Mouse (Mus musculus) MEL (cell line): ENCODE results near the gene Pla2r1. TPM values are rescaled to one million over a fixed set of nuclear protein-coding genes. Genes with fewer than 3 reads are reported as not detected.

Source experiments
- DNase-seq: peaks from one replicate; pipeline ENCODE4 v3.0.0; 2011; ENCODE audit warnings: low read depth, low spot score
- H3K27ac ChIP-seq: 2 replicates; pipeline ENCODE4 v1.5.1; 2012; ENCODE audit warnings: low read depth, mild to moderate bottlenecking, control low read depth, low read length, moderate library complexity; ENCODE audit not compliant: control insufficient read depth
- H3K27me3 ChIP-seq, 2 experiments: fragments of 150-350 bp in 1 of 2; sonication (generic) in 1 of 2; 2 replicates each; pipeline ENCODE4 v1.6.1; 2012; ENCODE audit warnings: low read length in 2 of 2, mild to moderate bottlenecking in 2 of 2, improper control_type of control experiment in 1 of 2, moderate library complexity in 1 of 2; ENCODE audit not compliant: insufficient read depth in 2 of 2, control insufficient read depth in 1 of 2
- H3K36me3 ChIP-seq, 2 experiments: 2 replicates each; pipeline ENCODE4 v1.6.1; 2012 to 2014; ENCODE audit warnings: low read length in 2 of 2, improper control_type of control experiment in 1 of 2, inconsistent platforms in 1 of 2, mild to moderate bottlenecking in 1 of 2; ENCODE audit not compliant: insufficient read depth in 2 of 2, control insufficient read depth in 1 of 2
- H3K4me1 ChIP-seq, 2 experiments: fragments of 150-350 bp in 1 of 2; sonication (generic) in 1 of 2; 2 replicates each; pipeline ENCODE4 v1.6.1; 2012; ENCODE audit warnings: low read length in 2 of 2, improper control_type of control experiment in 1 of 2, mild to moderate bottlenecking in 1 of 2; ENCODE audit not compliant: insufficient read depth in 2 of 2, control insufficient read depth in 1 of 2
- H3K4me3 ChIP-seq, 2 experiments: fragments of 150-350 bp in 1 of 2; sonication (generic) in 1 of 2; 2 replicates each; pipeline ENCODE4 v1.5.1; 2012; ENCODE audit warnings: low read depth in 2 of 2, low read length in 2 of 2, mild to moderate bottlenecking in 2 of 2, moderate library complexity in 2 of 2, control low read depth in 1 of 2, improper control_type of control experiment in 1 of 2; ENCODE audit not compliant: control insufficient read depth in 1 of 2, insufficient read depth in 1 of 2
- H3K79me2 ChIP-seq: 2 replicates; pipeline ENCODE4 v1.6.1; 2012; ENCODE audit warnings: mild to moderate bottlenecking, low read length, moderate library complexity; ENCODE audit not compliant: control insufficient read depth, poor library complexity, insufficient read depth
- H3K9ac ChIP-seq: 2 replicates; pipeline ENCODE4 v1.6.1; 2012; ENCODE audit warnings: low read depth, mild to moderate bottlenecking, control low read depth, low read length, moderate library complexity; ENCODE audit not compliant: control insufficient read depth, poor library complexity, severe bottlenecking
- H3K9me3 ChIP-seq: fragments of 150-350 bp; sonication (generic); replicated peaks from 2 replicates; pipeline ENCODE4 v1.6.1; 2012; ENCODE audit warnings: mild to moderate bottlenecking, low read length, improper control_type of control experiment, moderate library complexity; ENCODE audit not compliant: insufficient read depth
- BHLHE40 ChIP-seq: IDR thresholded peaks from 2 replicates; pipeline ENCODE4 v1.6.1; 2012; ENCODE audit warnings: low read depth, mild to moderate bottlenecking, inconsistent platforms, low read length, improper control_type of control experiment, borderline replicate concordance
- CHD2 ChIP-seq: IDR thresholded peaks from 2 replicates; pipeline ENCODE4 v1.6.1; 2011; ENCODE audit warnings: low read length, improper control_type of control experiment
- CTCF ChIP-seq, 3 experiments: IDR thresholded peaks in 2 of 3; conservative IDR thresholded peaks in 1 of 3; 2 replicates each; pipeline ENCODE4 v1.5.1; 2011 to 2012; ENCODE audit warnings: low read length in 3 of 3, low read depth in 2 of 3, mild to moderate bottlenecking in 2 of 3, improper control_type of control experiment in 1 of 3, inconsistent platforms in 1 of 3, mixed read lengths in 1 of 3, moderate library complexity in 1 of 3; ENCODE audit not compliant: control insufficient read depth in 1 of 3, insufficient read depth in 1 of 3, poor library complexity in 1 of 3, severe bottlenecking in 1 of 3
- ELF1 ChIP-seq: IDR thresholded peaks from 2 replicates; pipeline ENCODE4 v1.6.1; 2014; ENCODE audit warnings: low read depth, mild to moderate bottlenecking, inconsistent platforms, low read length, improper control_type of control experiment, moderate library complexity
- EP300 ChIP-seq, 2 experiments: IDR thresholded peaks; 2 replicates each; pipeline ENCODE4 v1.6.1; 2011; ENCODE audit warnings: improper control_type of control experiment in 2 of 2, low read length in 2 of 2, low read depth in 1 of 2, mild to moderate bottlenecking in 1 of 2
- GABPA ChIP-seq: IDR thresholded peaks from 2 replicates; pipeline ENCODE4 v1.6.1; 2012; ENCODE audit warnings: low read depth, mild to moderate bottlenecking, inconsistent platforms, low read length, improper control_type of control experiment, moderate library complexity
- GATA1 ChIP-seq: IDR thresholded peaks from 2 replicates; pipeline ENCODE4 v1.6.1; 2011; ENCODE audit warnings: low read depth, low read length, improper control_type of control experiment
- HCFC1 ChIP-seq: IDR thresholded peaks from 2 replicates; pipeline ENCODE4 v1.6.1; 2012; ENCODE audit warnings: low read depth, mild to moderate bottlenecking, inconsistent platforms, low read length, improper control_type of control experiment, moderate library complexity
- KAT2A ChIP-seq: conservative IDR thresholded peaks from 2 replicates; pipeline ENCODE4 v1.6.1; 2012; ENCODE audit warnings: low read depth, low read length, improper control_type of control experiment, inconsistent platforms
- MXI1 ChIP-seq: IDR thresholded peaks from 2 replicates; pipeline ENCODE4 v1.6.1; 2011; ENCODE audit warnings: mild to moderate bottlenecking, low read depth, low read length, improper control_type of control experiment
- NELFE ChIP-seq: IDR thresholded peaks from 2 replicates; pipeline ENCODE4 v1.6.1; 2011; ENCODE audit warnings: low read depth, low read length, improper control_type of control experiment
- NRF1 ChIP-seq: IDR thresholded peaks from 2 replicates; pipeline ENCODE4 v1.6.1; 2014; ENCODE audit warnings: low read depth, mild to moderate bottlenecking, inconsistent platforms, low read length, improper control_type of control experiment, moderate library complexity; ENCODE audit not compliant: poor library complexity, insufficient read depth, severe bottlenecking
- POLR2AphosphoS5 ChIP-seq: IDR thresholded peaks from 2 replicates; pipeline ENCODE4 v1.6.1; 2012; ENCODE audit warnings: low read depth, borderline replicate concordance, mild to moderate bottlenecking, inconsistent platforms, low read length, moderate library complexity, mixed read lengths
- SMC3 ChIP-seq: IDR thresholded peaks from 2 replicates; pipeline ENCODE4 v1.6.1; 2011; ENCODE audit warnings: low read depth, low read length, improper control_type of control experiment
- UBTF ChIP-seq: IDR thresholded peaks from 2 replicates; pipeline ENCODE4 v1.6.1; 2012; ENCODE audit warnings: low read depth, mild to moderate bottlenecking, inconsistent platforms, low read length, improper control_type of control experiment, moderate library complexity, borderline replicate concordance; ENCODE audit not compliant: insufficient read depth
- USF1 ChIP-seq: IDR thresholded peaks from 2 replicates; pipeline ENCODE4 v1.6.1; 2014; ENCODE audit warnings: low read depth, mild to moderate bottlenecking, inconsistent platforms, low read length, improper control_type of control experiment, moderate library complexity
- USF2 ChIP-seq, 2 experiments: IDR thresholded peaks; 2 replicates each; pipeline ENCODE4 v1.6.1; 2011 to 2012; ENCODE audit warnings: improper control_type of control experiment in 2 of 2, low read length in 2 of 2, borderline replicate concordance in 1 of 2, inconsistent platforms in 1 of 2, low read depth in 1 of 2, mild to moderate bottlenecking in 1 of 2; ENCODE audit not compliant: insufficient read depth in 1 of 2
- ZMIZ1 ChIP-seq: IDR thresholded peaks from 2 replicates; pipeline ENCODE4 v1.6.1; 2012; ENCODE audit warnings: low read depth, mild to moderate bottlenecking, inconsistent platforms, low read length, improper control_type of control experiment, moderate library complexity
- polyA plus RNA-seq, 2 experiments: library from polyadenylated mRNA; stranded (reverse) in 1 of 2; unstranded in 1 of 2; fragments of >175 nt in 1 of 2; fragments of >200 nt in 1 of 2; gene quantifications; 2 replicates each; pipeline versions ENCODE4 v1.2.1 to v1.2.4; 2012; ENCODE audit warnings: low replicate concordance in 2 of 2, low read depth in 1 of 2; ENCODE audit not compliant: insufficient read length in 2 of 2, insufficient read depth in 1 of 2, missing spikeins in 1 of 2
- total RNA-seq: library from RNA; depleted of rRNA; stranded (reverse); fragments of 300-350 nt; gene quantifications from 2 replicates; pipeline ENCODE4 v1.2.3, GENCODE M21; 2012

Pla2r1 gene
- total and polyA plus RNA-seq, 3 experiments = not detected

DNA sequence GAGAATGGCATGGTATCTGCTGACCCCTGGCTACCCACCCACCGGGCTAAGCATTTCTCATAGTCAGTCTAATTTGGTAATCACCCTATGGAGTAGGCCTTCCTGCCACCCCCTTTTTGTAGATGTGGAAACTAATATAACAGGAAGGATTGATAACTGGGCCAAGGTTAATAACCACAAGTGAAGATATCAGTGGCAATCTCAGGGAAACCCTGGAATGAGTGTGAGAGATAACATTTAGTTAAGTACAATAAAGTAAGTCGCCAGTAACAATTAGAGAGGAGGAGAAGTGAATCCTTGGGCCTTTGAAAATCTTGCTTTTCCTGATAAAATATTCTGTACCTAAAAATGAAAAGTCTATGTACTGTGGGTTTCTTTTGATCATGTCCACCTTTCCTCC lies 166.3 kb downstream of the Pla2r1 start (continued):
- peak; percentile 56; the same call in 1 of the 2 replicates for TF ChIP-seq GATA1
- no peak for TF ChIP-seq USF2 (IDR thresholded peaks at IDR 0.05; ENCODE audit: borderline replicate concordance in 1 of 2, insufficient read depth in 1 of 2, low read depth in 1 of 2, low read length in 2 of 2)
- TF ChIP-seq NELFE = no peak
- no peak for TF ChIP-seq MXI1
- no peak for TF ChIP-seq UBTF
- no peak for TF ChIP-seq CHD2
- no peak for TF ChIP-seq ELF1
- no peak for TF ChIP-seq ZMIZ1
- no peak for TF ChIP-seq BHLHE40
- no peak for TF ChIP-seq HCFC1
- TF ChIP-seq POLR2AphosphoS5 = no peak
- no peak for TF ChIP-seq KAT2A
- no peak for TF ChIP-seq CTCF (IDR thresholded peaks at IDR 0.05 in 2 of 3, conservative IDR thresholded peaks at IDR 0.05 in 1 of 3; ENCODE audit: control insufficient read depth in 1 of 3, insufficient read depth in 1 of 3, low read depth in 2 of 3, low read length in 3 of 3, poor library complexity in 1 of 3, severe bottlenecking in 1 of 3)
- no peak for TF ChIP-seq SMC3
- TF ChIP-seq NRF1 = no peak
- no peak for TF ChIP-seq GABPA
- TF ChIP-seq EP300 (IDR thresholded peaks at IDR 0.05; ENCODE audit: low read depth in 1 of 2, low read length in 2 of 2) = peak; percentile 27 to 43; a peak in 3 of 4 replicates

DNA sequence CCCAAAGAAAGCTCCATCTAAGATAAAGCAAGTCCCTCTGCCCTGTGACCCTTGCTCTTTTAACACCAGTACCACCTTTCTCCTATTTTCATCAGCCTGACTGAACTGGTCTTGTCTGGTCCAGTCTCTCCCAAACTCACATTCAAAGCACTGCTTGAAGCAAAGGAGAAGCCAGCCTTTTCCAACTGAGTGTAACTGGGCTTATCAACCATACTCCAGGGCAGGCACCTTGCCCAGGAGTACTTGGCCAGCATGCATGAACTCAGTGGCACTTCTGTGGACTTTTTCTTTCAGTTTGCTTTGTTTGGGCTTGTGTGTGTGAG lies 168.4 kb downstream of the Pla2r1 start:
- no peak overlapping the region for H3K27ac ChIP-seq
- DNase-seq = peak; percentile 49
- no peak overlapping the region for H3K9ac ChIP-seq
- TF ChIP-seq USF1 = no peak
- TF ChIP-seq BHLHE40 = no peak
- TF ChIP-seq ZMIZ1 = no peak
- no peak for TF ChIP-seq ELF1
- TF ChIP-seq CHD2 = no peak
- H3K79me2 ChIP-seq = no peaks in the 10 kb centered on the region
- peaks cover 0 to 14% of the 10 kb centered on the region in 2 experiments; a peak in 2 of 4 replicates for H3K36me3 ChIP-seq
- H3K27me3 ChIP-seq = no peaks in the 10 kb centered on the region
- H3K9me3 ChIP-seq = no peaks in the 10 kb centered on the region
- peak overlapping the region in 1 of 2 experiments; percentile 45; a peak in 1 of 4 replicates for H3K4me3 ChIP-seq
- H3K4me1 ChIP-seq = peaks cover 4 to 21% of the 10 kb centered on the region in 2 experiments; a peak in 3 of 4 replicates
